Mouse (Mus musculus): Measurements from ENCODE around the gene Jazf1.

DNA sequence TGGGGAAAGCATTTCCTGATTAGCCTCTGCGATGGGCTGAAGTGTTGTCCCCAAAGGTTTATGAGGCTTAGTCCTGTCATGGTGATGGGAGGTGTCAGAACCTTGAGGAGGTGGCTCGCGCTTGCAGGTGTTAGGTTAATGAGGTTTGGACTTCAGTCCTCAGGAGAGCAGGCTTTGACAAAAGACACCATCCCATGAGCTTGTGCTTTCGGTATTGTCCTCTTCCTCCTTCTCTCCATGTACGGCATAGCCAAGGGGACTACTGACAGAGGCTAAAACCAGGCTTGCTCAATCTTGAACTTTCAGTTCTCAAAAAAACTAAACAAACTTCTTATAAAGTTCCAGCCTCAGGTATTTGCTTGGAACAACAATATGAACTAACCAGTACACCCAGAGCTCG is 147.2 kb downstream of the Jazf1 start:
- no peak for TF ChIP-seq MAZ (IDR thresholded peaks at IDR 0.05; ENCODE audit: low read depth, low read length)
- TF ChIP-seq CTCF (conservative IDR thresholded peaks at IDR 0.05 in 1 of 2, IDR thresholded peaks at IDR 0.05 in 1 of 2; ENCODE audit: low read depth in 2 of 2, low read length in 2 of 2), result no peak
- TF ChIP-seq POLR2A (IDR thresholded peaks at IDR 0.05; ENCODE audit: low read depth, low read length), result no peak
- TF ChIP-seq NRF1 (IDR thresholded peaks at IDR 0.05; ENCODE audit: low read depth, low read length), result no peak
- no peak for TF ChIP-seq TBP (conservative IDR thresholded peaks at IDR 0.05; ENCODE audit: low read depth, low read length)
- no peak for TF ChIP-seq ELF1 (IDR thresholded peaks at IDR 0.05; ENCODE audit: low read depth, low read length)
- no peak for TF ChIP-seq CHD2 (IDR thresholded peaks at IDR 0.05; ENCODE audit: low read length)
